Mouse (Mus musculus) left cerebral cortex, adult 11 months (tissue): ENCODE results near the gene Pikfyve.

ENCODE experiments used
- DNase-seq: peaks from one replicate; pipeline ENCODE4 v3.0.0; 2022; ENCODE audit warnings: low spot score

Gene Pikfyve

DNA sequence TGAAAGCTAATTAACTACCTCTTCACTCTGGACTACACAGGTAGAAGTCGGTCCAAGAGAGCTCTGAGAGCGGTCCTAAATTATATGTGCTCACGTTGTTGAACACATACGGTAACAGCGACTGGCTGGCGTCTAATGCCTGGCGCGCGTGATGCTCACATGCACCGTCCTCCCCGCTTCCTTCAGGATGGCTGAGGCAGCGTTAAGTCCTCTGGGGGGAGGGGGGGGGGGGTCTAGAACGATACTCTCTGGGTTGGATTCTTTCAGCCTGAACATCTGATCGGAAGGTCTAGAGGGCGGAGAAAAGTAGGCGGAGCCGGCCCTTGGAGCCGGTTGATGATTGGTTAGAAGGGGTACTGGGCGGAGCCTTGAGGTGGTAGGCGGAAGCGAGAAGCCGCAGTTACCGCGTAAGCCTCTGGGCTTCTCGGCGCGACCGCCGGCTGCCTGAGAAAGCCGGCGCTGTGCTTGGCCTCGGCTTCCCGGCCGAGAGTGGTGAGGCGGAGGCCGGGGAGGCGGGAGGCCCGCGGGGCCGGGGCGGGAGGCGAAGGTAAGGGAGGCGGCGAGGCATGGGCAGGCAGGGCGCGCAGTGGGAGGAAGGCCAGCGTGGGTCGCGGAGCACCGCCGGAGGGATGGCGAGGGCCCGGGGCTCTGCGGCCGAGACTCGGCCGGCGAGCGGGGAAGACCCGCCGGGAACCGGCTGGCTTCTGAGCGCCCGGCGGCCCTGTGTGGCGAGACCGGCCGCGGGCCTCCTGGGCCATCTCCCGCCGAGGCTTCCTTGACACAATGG lies at the start of gene Pikfyve, which contains the start of gene Idh1:
Gene Pikfyve, plus strand, starts transcription at position 397 of the 787 bp plus-strand sequence.
Gene Idh1, minus strand, starts transcription at position 214 of the 787 bp plus-strand sequence.
- DNase-seq: peak; percentile 96

GRCm38 (mm10) chr1:65137560-65137959 lies 48.9 kb upstream of the Pikfyve start:
- no peak for DNase-seq

DNA sequence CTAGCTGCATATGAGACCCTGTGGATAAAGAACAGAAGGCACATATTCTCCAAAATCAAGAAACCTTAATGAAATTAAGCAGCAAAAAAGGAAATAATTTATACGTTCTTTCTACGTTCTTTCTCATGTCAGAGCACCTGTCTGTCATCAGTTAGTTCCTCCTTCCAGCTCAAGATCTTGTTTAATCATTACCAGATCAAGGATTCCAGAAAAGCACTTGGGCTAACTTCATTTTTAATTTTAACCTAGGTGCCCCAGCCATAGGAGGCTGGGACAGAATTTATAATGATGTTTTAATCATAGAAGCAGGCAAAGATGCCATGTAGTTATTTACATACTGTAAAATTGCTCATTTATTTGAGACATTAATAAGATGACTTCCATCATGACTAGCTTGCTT lies 41.7 kb upstream of the Pikfyve start:
- no peak for DNase-seq

- DNase-seq: no peak
Measured at GRCm38 (mm10) chr1:65146601-65147000, 39.9 kb upstream of the Pikfyve start.

- no peak for DNase-seq
Measured at GRCm38 (mm10) chr1:65147326-65147725, 39.2 kb upstream of the Pikfyve start.

DNA sequence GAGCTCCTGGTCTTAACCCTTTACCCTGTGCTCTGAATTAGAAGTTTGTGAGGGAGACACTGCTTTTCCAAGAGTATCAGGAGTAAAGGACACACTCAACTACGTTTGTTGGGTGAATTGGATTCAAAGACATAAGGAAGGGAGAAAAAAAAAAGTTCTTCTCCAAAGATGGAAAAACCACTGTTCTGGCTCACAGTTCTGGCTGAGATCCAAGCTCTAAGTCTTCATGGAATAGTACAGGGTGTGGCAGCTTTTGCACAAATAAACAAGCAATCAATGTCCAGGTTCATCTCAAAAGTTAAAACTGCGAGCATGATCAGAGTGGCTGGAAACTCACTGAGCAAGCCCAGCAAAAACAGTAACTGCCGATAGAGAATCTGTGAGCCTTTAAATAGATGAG lies 38.5 kb upstream of the Pikfyve start:
- no peak for DNase-seq

GRCm38 (mm10) chr1:65154814-65155213 lies 31.7 kb upstream of the Pikfyve start:
- DNase-seq: no peak

- DNase-seq: no peak
Measured at GRCm38 (mm10) chr1:65156111-65156510, 30.4 kb upstream of the Pikfyve start.

- DNase-seq: no peak
Measured at GRCm38 (mm10) chr1:65162210-65162609, 24.3 kb upstream of the Pikfyve start.

GRCm38 (mm10) chr1:65167496-65167895 lies 19.0 kb upstream of the Pikfyve start:
- DNase-seq: no peak

DNA sequence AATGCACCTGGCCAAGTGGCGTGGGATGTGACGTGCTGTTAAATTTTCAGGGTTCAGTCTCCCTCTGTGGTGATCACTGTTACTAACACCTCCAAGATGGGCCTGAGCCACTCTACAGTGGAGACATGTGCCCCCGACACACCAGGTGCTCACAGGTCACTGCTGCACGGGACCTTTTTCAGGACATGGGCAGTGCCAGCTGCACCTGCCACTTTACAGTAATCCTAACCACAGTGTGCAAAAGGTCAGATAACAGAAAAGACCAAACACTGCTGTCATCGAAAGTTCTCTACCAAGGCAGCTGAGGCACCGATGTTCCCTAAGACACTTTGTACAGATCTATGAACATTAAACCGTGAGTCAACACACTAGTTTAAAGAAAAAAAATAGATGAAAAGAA lies 16.9 kb upstream of the Pikfyve start:
- no peak for DNase-seq

GRCm38 (mm10) chr1:65169947-65170346 lies 16.5 kb upstream of the Pikfyve start:
- no peak for DNase-seq

- DNase-seq: no peak
Measured at GRCm38 (mm10) chr1:65171579-65171978, 14.9 kb upstream of the Pikfyve start.

GRCm38 (mm10) chr1:65173716-65174115 lies 12.8 kb upstream of the Pikfyve start:
- no peak for DNase-seq

GRCm38 (mm10) chr1:65176171-65176570 lies 10.3 kb upstream of the Pikfyve start:
- DNase-seq: no peak

DNA sequence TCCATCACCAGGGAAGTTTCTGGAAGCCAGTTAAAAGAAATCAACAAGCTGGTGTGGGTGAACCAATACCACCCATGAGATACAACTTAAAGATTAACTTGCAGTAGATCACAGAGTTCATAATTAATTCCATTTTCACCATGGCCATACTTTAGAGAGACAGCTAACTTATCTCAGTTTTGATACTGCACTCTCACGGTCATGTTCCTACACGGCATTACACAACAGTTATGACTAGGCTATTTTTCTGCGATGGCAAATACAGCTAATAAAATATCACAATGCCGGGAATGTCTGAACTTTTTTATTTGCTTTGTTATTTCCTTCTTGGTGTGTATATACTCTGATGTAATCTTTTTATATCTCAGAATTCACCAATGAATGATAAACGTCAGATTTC lies 9.6 kb upstream of the Pikfyve start:
- no peak for DNase-seq

DNA sequence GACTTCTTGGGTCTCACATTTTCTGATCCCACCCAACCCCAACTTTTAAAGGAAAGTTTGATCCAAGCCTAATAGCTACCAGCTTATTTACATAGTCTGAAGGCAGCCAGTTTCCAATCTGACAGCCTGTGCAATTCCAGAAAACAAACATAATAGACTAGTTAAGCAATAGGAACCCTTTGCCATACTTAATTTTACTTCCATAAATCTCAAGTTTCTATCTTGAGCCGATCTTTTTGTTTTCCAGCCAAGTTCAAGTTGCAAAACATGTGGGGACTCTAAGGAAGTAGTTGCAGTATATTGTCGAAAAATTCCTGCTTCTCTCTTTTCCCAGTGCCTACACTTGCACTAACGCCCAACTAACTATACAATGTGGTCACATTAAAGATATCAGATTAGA lies 9.0 kb upstream of the Pikfyve start:
- no peak for DNase-seq

DNA sequence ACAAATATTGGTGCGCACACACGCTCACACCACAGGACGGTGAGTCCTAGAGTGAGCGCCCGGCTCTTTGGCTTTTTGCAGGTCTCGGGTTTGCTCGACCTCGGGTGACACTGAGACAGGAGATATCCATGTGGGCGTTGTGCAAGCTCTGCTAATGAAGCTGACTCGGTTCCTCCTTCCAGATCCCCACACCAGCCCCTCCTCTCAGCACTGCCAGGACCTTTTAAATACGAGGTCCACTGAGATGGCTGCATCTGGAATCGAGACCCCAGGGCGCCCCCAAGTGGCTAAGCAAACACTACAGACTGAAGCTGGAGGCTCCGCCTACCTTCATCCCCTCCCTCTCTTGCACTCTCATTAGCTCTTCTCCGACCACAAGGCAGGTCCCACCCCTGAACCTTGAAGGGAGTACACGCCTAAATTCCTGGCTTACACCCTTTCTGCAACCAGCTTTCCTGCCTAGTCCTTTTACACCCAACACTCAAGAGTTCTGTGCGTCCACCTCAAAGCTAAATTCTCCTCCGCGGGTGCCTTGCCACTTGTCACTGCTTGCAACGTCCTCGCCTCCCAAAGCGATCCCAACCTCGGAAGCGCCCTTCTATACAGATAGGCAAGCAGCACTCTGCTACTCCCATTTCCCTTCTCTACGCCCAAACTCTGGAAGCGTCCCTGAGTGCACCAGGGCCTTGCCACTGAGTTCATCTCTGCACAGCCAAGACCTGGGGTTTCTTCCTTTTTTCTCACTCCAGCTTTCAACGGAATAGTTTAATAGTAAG lies 8.2 kb upstream of the Pikfyve start:
- peak; percentile 91 for DNase-seq

- peak; percentile 96 for DNase-seq
Measured at GRCm38 (mm10) chr1:65178902-65179432, 7.5 kb upstream of the Pikfyve start.

DNA sequence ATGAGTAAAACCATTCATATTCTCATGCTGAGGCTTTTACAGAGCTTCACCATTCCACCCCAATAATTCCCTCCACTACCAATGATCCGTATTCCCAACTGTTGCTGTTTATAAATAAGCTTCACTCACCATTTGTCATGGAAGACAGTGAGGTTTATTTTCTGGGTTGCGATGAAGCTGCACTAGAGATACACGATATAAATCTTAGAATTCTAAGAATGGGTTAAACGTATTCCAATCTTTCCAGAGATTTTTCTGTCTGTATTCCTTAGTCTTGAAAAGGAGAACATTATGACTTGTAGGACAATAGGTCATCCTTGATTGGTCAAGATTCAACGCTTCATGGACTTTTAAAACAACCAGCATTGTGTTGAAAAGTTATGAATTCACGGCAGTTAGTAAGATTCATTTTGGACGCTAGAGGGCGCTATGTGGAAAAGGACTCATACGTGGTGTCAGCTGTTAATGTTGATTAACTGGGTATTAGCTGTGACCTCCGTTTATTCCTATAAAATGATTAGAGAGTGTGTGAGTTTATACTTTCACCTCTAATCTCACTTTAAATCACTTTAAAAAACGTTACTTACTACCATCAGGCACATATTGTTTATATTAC lies 6.7 kb upstream of the Pikfyve start:
- DNase-seq: peak; percentile 59

- DNase-seq: no peak
Measured at GRCm38 (mm10) chr1:65181459-65181858, 5.0 kb upstream of the Pikfyve start.

DNA sequence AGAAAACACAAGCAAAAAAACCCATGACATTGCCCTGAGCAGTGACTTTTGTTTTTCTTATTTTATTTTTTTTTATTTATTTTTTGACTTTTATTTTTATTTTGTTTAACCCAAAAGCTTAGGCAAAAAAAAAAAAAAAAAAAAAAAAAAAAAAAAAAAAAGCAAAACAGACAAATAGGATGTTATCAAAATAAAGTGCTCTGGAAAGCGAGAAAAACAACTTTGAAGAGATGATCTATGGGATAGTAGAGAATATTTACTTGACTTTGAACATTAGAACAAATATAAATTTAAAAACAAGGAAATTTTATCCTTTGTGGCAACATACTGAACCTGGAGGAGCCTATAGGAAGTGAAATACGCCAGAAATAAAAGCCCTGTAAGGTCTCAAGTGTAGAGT lies 2.5 kb upstream of the Pikfyve start:
- no peak for DNase-seq

- no peak for DNase-seq
Measured at GRCm38 (mm10) chr1:65185011-65185410, 1.5 kb upstream of the Pikfyve start.
